Mouse (Mus musculus) stomach, embryonic 14.5 days (tissue): ENCODE data around the gene Ccdc77. TPM values are rescaled to one million over a fixed set of nuclear protein-coding genes. Genes with fewer than 3 reads are reported as not detected.

ENCODE experiments used
- ATAC-seq: fragments of 200-750 bp; cut with Nextera tagmentation; 2 replicates; pipeline ENCODE4 v1.8.0; 2017; ENCODE audit warnings: low read depth, moderate TSS enrichment; ENCODE audit not compliant: insufficient number of reproducible peaks, insufficient read depth, low FRiP score
- H3K27ac ChIP-seq: fragments of 300-500 bp; sonication (generic); 2 replicates; pipeline ENCODE4 v1.5.1; 2014; ENCODE audit warnings: mild to moderate bottlenecking, low read length, moderate library complexity, mixed read lengths
- H3K27me3 ChIP-seq: fragments of 300-500 bp; sonication (generic); 2 replicates; pipeline ENCODE4 v1.6.1; 2014; ENCODE audit warnings: low read length, control low read depth, mixed read lengths; ENCODE audit not compliant: control insufficient read depth, insufficient read depth
- H3K36me3 ChIP-seq: fragments of 300-500 bp; sonication (generic); 2 replicates; pipeline ENCODE4 v1.6.1; 2014; ENCODE audit warnings: mild to moderate bottlenecking, control low read depth, low read length, moderate library complexity, mixed read lengths; ENCODE audit not compliant: control insufficient read depth, insufficient read depth
- H3K4me1 ChIP-seq: fragments of 300-500 bp; sonication (generic); 2 replicates; pipeline ENCODE4 v1.6.1; 2014; ENCODE audit warnings: low read length, control low read depth, mixed read lengths; ENCODE audit not compliant: control insufficient read depth, insufficient read depth
- H3K4me2 ChIP-seq: fragments of 300-500 bp; sonication (generic); replicated peaks from 2 replicates; pipeline ENCODE4 v1.6.1; 2014; ENCODE audit warnings: low read depth, low read length, control low read depth
- H3K4me3 ChIP-seq: fragments of 300-500 bp; sonication (generic); 2 replicates; pipeline ENCODE4 v1.5.1; 2014; ENCODE audit warnings: low read depth, low read length, control low read depth
- H3K9ac ChIP-seq: fragments of 300-500 bp; sonication (generic); replicated peaks from 2 replicates; pipeline ENCODE4 v1.6.1; 2014; ENCODE audit warnings: low read depth, mild to moderate bottlenecking, control low read depth, low read length, moderate library complexity, mixed read lengths
- H3K9me3 ChIP-seq: fragments of 300-500 bp; sonication (generic); 2 replicates; pipeline ENCODE4 v1.6.1; 2016; ENCODE audit warnings: low read depth, low read length, control low read depth; ENCODE audit not compliant: control insufficient read depth
- WGBS: fragments of 180-500 bp; shearing (Covaris S2); extraction: QIAGEN DNeasy Blood & Tissue Kit; methylation state at CpG from one replicate; pipeline ENCODE4 v1.1.7; 2014; 5-methylcytosine and 5-hydroxymethylcytosine counted together
- polyA plus RNA-seq: library from polyadenylated mRNA; unstranded; fragments of >200 nt; fragmentation: Nextera tagmentation; extraction: Ambion mirVana; gene quantifications from 2 replicates; pipeline ENCODE4 v1.2.1, GENCODE M21; 2014

Ccdc77 gene
- polyA plus RNA-seq, 1 experiment from 2014 or later = 27.4 TPM

DNA sequence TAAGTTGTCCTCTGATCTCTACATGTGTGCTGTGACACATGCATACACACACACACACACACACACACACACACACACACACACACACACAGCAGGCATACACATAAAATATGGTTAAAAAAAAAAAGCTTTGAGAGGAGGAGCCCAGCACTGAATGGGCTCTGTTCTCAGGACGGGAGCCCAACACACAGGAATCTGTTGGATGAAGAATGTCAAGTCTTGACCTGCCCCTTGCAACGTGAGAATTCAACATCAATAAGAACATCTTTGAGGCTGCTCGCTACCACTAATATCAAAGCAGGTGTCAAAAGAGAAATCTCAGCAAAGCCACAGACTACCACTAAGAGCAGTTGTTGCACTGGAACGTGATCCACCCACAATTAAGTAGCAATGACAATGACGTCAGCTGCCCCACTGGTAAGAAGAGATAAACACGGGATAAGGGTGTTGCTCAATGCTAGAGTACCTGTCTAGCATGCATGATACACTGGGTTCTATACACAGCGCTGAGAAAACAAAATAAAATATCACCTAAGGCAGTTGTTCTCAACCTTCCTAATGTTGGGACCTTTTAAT, 87.2 kb downstream of the Ccdc77 start:
- WGBS = 61% methylated on average over 7 of the region's 7 CpGs
- H3K9me3 ChIP-seq = no peaks in the 10 kb centered on the region
- no peak overlapping the region for H3K4me2 ChIP-seq
- no peaks in the 10 kb centered on the region for H3K27me3 ChIP-seq
- H3K9ac ChIP-seq = no peak overlapping the region
- no peaks in the 10 kb centered on the region for H3K36me3 ChIP-seq
- no peaks in the 10 kb centered on the region for H3K4me1 ChIP-seq
- H3K4me3 ChIP-seq = no peak overlapping the region
- ATAC-seq = no peak
- no peak overlapping the region for H3K27ac ChIP-seq

DNA sequence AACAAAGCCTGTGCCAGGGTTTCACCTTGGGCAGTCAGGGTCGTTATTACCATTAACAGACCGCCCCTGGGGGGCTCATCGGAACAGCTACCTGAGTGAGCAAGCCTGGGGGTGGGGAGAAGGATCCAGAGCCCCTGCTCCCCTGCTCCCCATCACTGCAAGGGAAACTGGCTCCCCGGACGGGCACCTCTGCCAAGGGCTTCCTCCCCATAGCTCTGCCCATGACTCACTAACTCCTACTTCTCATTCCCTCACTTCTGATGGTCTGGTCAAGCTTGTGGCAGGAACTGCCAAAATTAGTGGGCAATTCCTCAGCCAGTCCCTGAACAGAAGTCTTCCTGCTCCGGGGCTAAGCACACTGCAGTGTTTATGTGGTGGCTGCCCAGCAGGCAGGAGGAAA, 88.9 kb downstream of the Ccdc77 start:
- H3K27me3 ChIP-seq = no peaks in the 10 kb centered on the region
- no peaks in the 10 kb centered on the region for H3K9me3 ChIP-seq
- no peak overlapping the region for H3K27ac ChIP-seq
- no peak overlapping the region for H3K9ac ChIP-seq
- H3K4me1 ChIP-seq = no peaks in the 10 kb centered on the region
- H3K36me3 ChIP-seq = no peaks in the 10 kb centered on the region
- H3K4me2 ChIP-seq = no peak overlapping the region
- 46% methylated on average over 6 of the region's 6 CpGs for WGBS
- H3K4me3 ChIP-seq = no peak overlapping the region
- no peak for ATAC-seq

GRCm38 (mm10) chr6:120274887-120275286, 89.3 kb downstream of the Ccdc77 start:
- Histone ChIP-seq H3K36me3 (no peaks in the 10 kb centered on the region), H3K4me1 (no peaks in the 10 kb centered on the region), H3K27ac (no peak overlapping the region), H3K27me3 (no peaks in the 10 kb centered on the region), H3K9ac (no peak overlapping the region), H3K4me2 (no peak overlapping the region), H3K4me3 (no peak overlapping the region), H3K9me3 (no peaks in the 10 kb centered on the region)
- ATAC-seq = no peak
- WGBS = 29% methylated on average over 4 of the region's 4 CpGs

Other genes starting within 250 kb of the Ccdc77 start
- not detected in 2 replicates for gene D330020A13Rik, start 70.0 kb downstream of the Ccdc77 start, polyA plus RNA-seq
- 0.09 and 0.22 TPM in 2 replicates for gene B4galnt3, start 69.8 kb downstream of the Ccdc77 start, polyA plus RNA-seq
- gene Kdm5a, start 250 bp downstream of the Ccdc77 start, polyA plus RNA-seq = 56.2 and 57.4 TPM in 2 replicates
- gene Il17ra, start 98.9 kb upstream of the Ccdc77 start, polyA plus RNA-seq = 2.7 and 3.2 TPM in 2 replicates
- gene Tmem121b, start 129.4 kb upstream of the Ccdc77 start, polyA plus RNA-seq = 0.14 and 0.17 TPM in 2 replicates
- gene Hdhd5, start 166.9 kb upstream of the Ccdc77 start, polyA plus RNA-seq = 14.9 and 17.0 TPM in 2 replicates